Mouse (Mus musculus): ENCODE results near the gene Ube2i.

- TF ChIP-seq POLR2A (IDR thresholded peaks at IDR 0.05; ENCODE audit: borderline replicate concordance, control insufficient read depth, low read depth, low read length) (no peak), CTCF (IDR thresholded peaks at IDR 0.05; ENCODE audit: control insufficient read depth, insufficient read depth, low read length) (no peak)
Observed at GRCm38 (mm10) chr17:25318354-25318753, 43.9 kb upstream of the Ube2i start, which contains the start of gene Prss29.

Data from bone marrow, adult 2 months (tissue).